Mouse (Mus musculus): ENCODE results near the gene Tspan11.

- TF ChIP-seq MAX (IDR thresholded peaks at IDR 0.05), result no peak
- no peak for TF ChIP-seq CEBPB (IDR thresholded peaks at IDR 0.05; ENCODE audit: low read depth)
- TF ChIP-seq MYOD1 (IDR thresholded peaks at IDR 0.05; ENCODE audit: control insufficient read depth, insufficient read length, low read depth), result no peak
Observed at GRCm38 (mm10) chr6:128001587-128001986, 114.2 kb downstream of the Tspan11 start.

All from C2C12 (cell line).